Mouse (Mus musculus): ENCODE data around the gene Itgb5.

DNA sequence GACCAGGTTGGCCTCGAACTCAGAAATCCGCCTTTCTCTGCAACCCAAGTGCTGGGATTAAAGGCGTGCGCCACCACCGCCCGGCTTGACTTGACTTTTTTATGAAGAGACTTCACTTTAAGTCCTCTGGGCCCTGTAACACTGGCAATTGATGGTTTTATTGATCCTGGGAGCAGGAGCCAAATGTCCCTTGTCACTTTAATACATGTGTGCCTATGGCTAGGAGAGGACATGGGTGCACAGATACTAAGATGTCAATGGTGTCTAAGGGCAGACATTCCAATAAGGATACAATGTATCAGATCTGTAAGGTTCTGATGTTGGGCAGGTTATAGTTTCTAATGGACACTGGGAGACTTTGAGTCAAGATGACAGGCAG, 105.9 kb downstream of the Itgb5 start:
- TF ChIP-seq CTCF (IDR thresholded peaks at IDR 0.05 in 2 of 3, conservative IDR thresholded peaks at IDR 0.05 in 1 of 3; ENCODE audit: control insufficient read depth in 1 of 3, insufficient read depth in 1 of 3, low read depth in 2 of 3, low read length in 3 of 3, poor library complexity in 1 of 3, severe bottlenecking in 1 of 3), result no peak
- no peak for TF ChIP-seq POLR2A (IDR thresholded peaks at IDR 0.05; ENCODE audit: control insufficient read depth in 1 of 2, insufficient read depth in 1 of 2, low read depth in 1 of 2, low read length in 2 of 2, poor library complexity in 1 of 2)
- no peak for TF ChIP-seq RCOR1 (IDR thresholded peaks at IDR 0.05; ENCODE audit: low read depth, low read length)
- no peak for TF ChIP-seq NRF1 (IDR thresholded peaks at IDR 0.05; ENCODE audit: insufficient read depth, low read depth, low read length, poor library complexity, severe bottlenecking)
- TF ChIP-seq TCF12 (IDR thresholded peaks at IDR 0.05; ENCODE audit: low read depth, low read length), result no peak
- no peak for TF ChIP-seq MAFK (IDR thresholded peaks at IDR 0.05; ENCODE audit: borderline replicate concordance, low read depth, low read length)
- no peak for TF ChIP-seq ZMIZ1 (IDR thresholded peaks at IDR 0.05; ENCODE audit: low read depth, low read length)
- TF ChIP-seq POLR2AphosphoS5 (IDR thresholded peaks at IDR 0.05; ENCODE audit: borderline replicate concordance, low read depth, low read length), result no peak
- no peak for TF ChIP-seq EP300 (IDR thresholded peaks at IDR 0.05; ENCODE audit: low read depth in 1 of 2, low read length in 2 of 2)
- TF ChIP-seq TBP (IDR thresholded peaks at IDR 0.05; ENCODE audit: low read depth, low read length), result no peak
- no peak for TF ChIP-seq E2F4 (IDR thresholded peaks at IDR 0.05; ENCODE audit: borderline replicate concordance, low read depth, low read length)
- TF ChIP-seq USF2 (IDR thresholded peaks at IDR 0.05; ENCODE audit: borderline replicate concordance in 1 of 2, insufficient read depth in 1 of 2, low read depth in 1 of 2, low read length in 2 of 2), result no peak
- TF ChIP-seq HCFC1 (IDR thresholded peaks at IDR 0.05; ENCODE audit: low read depth, low read length), result no peak
- no peak for TF ChIP-seq ETS1 (IDR thresholded peaks at IDR 0.05; ENCODE audit: low read depth, low read length)
